Mouse (Mus musculus): ENCODE results near the gene Ndel1. TPM values are rescaled to one million over a fixed set of nuclear protein-coding genes. Genes with fewer than 3 reads are reported as not detected.

Ndel1 gene
- 58.5 to 71.2 TPM (median 62.1 TPM) in 4 replicates for total RNA-seq (2023; ENCODE audit: inconsistent age)

GRCm38 (mm10) chr11:68871748-68872147 lies at the start of gene Ndel1:
Gene Ndel1 (minus strand): TSS chr11:68871858.

GRCm38 (mm10) chr11:68901351-68902046 lies 29.8 kb upstream of the Ndel1 start, which contains the start of gene Rpl26:
Gene Rpl26 (plus strand): TSS chr11:68901583.

DNA sequence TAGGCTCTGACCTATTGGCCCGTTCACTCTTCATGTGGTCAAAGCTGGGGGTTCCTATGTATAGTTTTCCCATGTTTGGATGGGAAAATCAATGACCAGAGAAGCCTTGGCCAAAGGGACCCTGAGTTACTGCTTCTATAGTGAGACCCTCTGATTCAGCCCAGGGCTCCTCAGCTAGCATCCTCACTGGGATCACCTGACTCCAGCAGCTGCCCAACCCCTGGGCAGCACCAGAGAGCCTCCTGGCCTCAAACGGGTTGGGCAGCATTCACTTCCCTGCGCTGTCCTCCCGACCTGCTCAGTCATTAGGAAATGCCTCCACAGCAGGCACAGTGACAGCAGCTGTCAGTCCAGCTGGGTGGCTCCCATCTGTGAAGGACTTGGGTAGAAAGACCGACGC lies 16.6 kb upstream of the Ndel1 start, which contains the start of gene Rnf222:
TSS of gene Rnf222 (plus strand) at position 301 of the 400 bp plus-strand sequence.

Other genes with a start within 250 kb of the Ndel1 start
- gene Myh10, start 180.3 kb downstream of the Ndel1 start, total RNA-seq (2023; ENCODE audit: inconsistent age): 0.48 to 0.96 TPM (median 0.95 TPM) in 4 replicates
- gene Rnf222, start 16.7 kb upstream of the Ndel1 start, total RNA-seq (2023; ENCODE audit: inconsistent age): not detected in 4 replicates
- gene Rpl26, start 29.7 kb upstream of the Ndel1 start, total RNA-seq (2023; ENCODE audit: inconsistent age): 2,360 to 2,533 TPM (median 2,439 TPM) in 4 replicates
- not detected in 4 replicates for gene Odf4, start 55.2 kb upstream of the Ndel1 start, total RNA-seq (2023; ENCODE audit: inconsistent age)
- 0.24 TPM in 1 of 4 replicates, not detected in the others for gene Arhgef15, start 85.6 kb upstream of the Ndel1 start, total RNA-seq (2023; ENCODE audit: inconsistent age)
- 2.7 to 3.4 TPM (median 3.0 TPM) in 4 replicates for gene Slc25a35, start 96.3 kb upstream of the Ndel1 start, total RNA-seq (2023; ENCODE audit: inconsistent age)
- gene Rangrf, start 103.3 kb upstream of the Ndel1 start, total RNA-seq (2023; ENCODE audit: inconsistent age): 4.7 to 8.4 TPM (median 5.1 TPM) in 4 replicates
- gene Pfas, start 136.6 kb upstream of the Ndel1 start, total RNA-seq (2023; ENCODE audit: inconsistent age): 25.1 to 32.7 TPM (median 28.2 TPM) in 4 replicates
- 29.0 to 40.3 TPM (median 30.0 TPM) in 4 replicates for gene Ctc1, start 144.1 kb upstream of the Ndel1 start, total RNA-seq (2023; ENCODE audit: inconsistent age)
- 5.5 to 9.8 TPM (median 7.8 TPM) in 4 replicates for gene Aurkb, start 173.8 kb upstream of the Ndel1 start, total RNA-seq (2023; ENCODE audit: inconsistent age)
- gene Borcs6, start 187.9 kb upstream of the Ndel1 start, total RNA-seq (2023; ENCODE audit: inconsistent age): 19.5 to 20.7 TPM (median 19.9 TPM) in 4 replicates
- gene Tmem107, start 198.9 kb upstream of the Ndel1 start, total RNA-seq (2023; ENCODE audit: inconsistent age): 1.8 to 7.1 TPM (median 3.8 TPM) in 4 replicates
- gene Vamp2, start 216.6 kb upstream of the Ndel1 start, total RNA-seq (2023; ENCODE audit: inconsistent age): 434 to 532 TPM (median 515 TPM) in 4 replicates
- 798 to 901 TPM (median 848 TPM) in 4 replicates for gene Per1, start 223.4 kb upstream of the Ndel1 start, total RNA-seq (2023; ENCODE audit: inconsistent age)
- gene Hes7, start 248.5 kb upstream of the Ndel1 start, total RNA-seq (2023; ENCODE audit: inconsistent age): 0.27 to 0.48 TPM in 2 of 4 replicates, not detected in the others